Mouse (Mus musculus) C2C12 (cell line): ENCODE results near the gene Braf. TPM values are rescaled to one million over a fixed set of nuclear protein-coding genes. Genes with fewer than 3 reads are reported as not detected.

Experiments
- H3K27me3 ChIP-seq: one replicate; pipeline ENCODE4 v1.6.1; 2011; ENCODE audit not compliant: control insufficient read depth, insufficient read depth, insufficient read length
- H3K36me3 ChIP-seq: one replicate; pipeline ENCODE4 v1.6.1; 2011; ENCODE audit not compliant: control insufficient read depth, insufficient read depth
- H3K4me3 ChIP-seq: one replicate; pipeline ENCODE4 v1.5.1; 2011; ENCODE audit warnings: mild to moderate bottlenecking, control low read depth; ENCODE audit not compliant: poor library complexity, insufficient read depth, severe bottlenecking
- H3K79me2 ChIP-seq: one replicate; pipeline ENCODE4 v1.6.1; 2011; ENCODE audit not compliant: control insufficient read depth, insufficient read depth
- H3K79me3 ChIP-seq: one replicate; pipeline ENCODE4 v1.6.1; 2011; ENCODE audit warnings: low read depth, control low read depth
- H3ac ChIP-seq: one replicate; pipeline ENCODE3; 2011; ENCODE audit warnings: low read depth; ENCODE audit not compliant: control insufficient read depth, insufficient read length
- CEBPB ChIP-seq: IDR thresholded peaks from one replicate; pipeline ENCODE4 v1.6.1; 2011; ENCODE audit warnings: low read depth, mild to moderate bottlenecking, control low read depth, moderate library complexity
- CTCF ChIP-seq: IDR thresholded peaks from one replicate; pipeline ENCODE4 v1.5.1; 2011; ENCODE audit not compliant: control insufficient read depth, insufficient read depth, insufficient read length
- FOSL1 ChIP-seq: IDR thresholded peaks from one replicate; pipeline ENCODE4 v1.8.0; 2011; ENCODE audit warnings: mild to moderate bottlenecking, low read length; ENCODE audit not compliant: poor library complexity, insufficient read depth, severe bottlenecking
- MAX ChIP-seq: IDR thresholded peaks from one replicate; pipeline ENCODE4 v1.6.1; 2011; ENCODE audit warnings: mild to moderate bottlenecking, control low read depth
- MYOD1 ChIP-seq: IDR thresholded peaks from one replicate; pipeline ENCODE4 v1.6.1; 2011; ENCODE audit warnings: low read depth; ENCODE audit not compliant: control insufficient read depth, insufficient read length
- MYOG ChIP-seq: IDR thresholded peaks from one replicate; pipeline ENCODE4 v1.6.1; 2011; ENCODE audit not compliant: control insufficient read depth, insufficient read length; ENCODE audit errors: extremely low read depth
- USF1 ChIP-seq: IDR thresholded peaks from one replicate; pipeline ENCODE4 v1.6.1; 2011; ENCODE audit warnings: low read depth, mild to moderate bottlenecking, control low read depth, moderate library complexity
- polyA plus RNA-seq: library from polyadenylated mRNA; unstranded; fragments of >200 nt; fragmentation: generic; extraction: Trizol; gene quantifications from one replicate; pipeline ENCODE4 v1.2.1, GENCODE M21; 2012; ENCODE audit warnings: missing spikeins

The Braf gene
- polyA plus RNA-seq, 1 experiment: 2.2 TPM

DNA sequence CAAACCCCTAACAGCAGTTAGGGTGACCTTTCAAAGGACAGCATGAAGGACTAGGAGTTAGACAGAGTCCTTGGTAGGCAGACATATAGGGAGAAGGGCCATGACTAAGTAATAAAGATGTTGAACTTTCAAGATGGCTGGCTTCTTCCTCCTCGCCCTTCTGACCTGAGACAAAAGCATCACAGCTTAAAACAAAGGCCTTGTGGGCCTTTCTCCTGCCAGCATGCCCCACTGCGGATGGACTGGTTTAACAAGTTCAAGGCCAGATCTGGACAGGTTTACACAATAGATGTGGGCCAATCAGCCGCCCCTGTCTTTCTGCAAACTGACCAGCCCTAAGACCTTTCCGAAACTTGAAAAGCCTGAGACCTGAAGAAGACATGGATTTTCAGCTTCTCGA is 2.8 kb upstream of the Braf start:
- Histone ChIP-seq H3ac (no peak overlapping the region), H3K27me3 (no peaks in the 10 kb centered on the region), H3K79me3 (peaks cover 8% of the 10 kb centered on the region), H3K79me2 (peaks cover 14% of the 10 kb centered on the region), H3K36me3 (no peaks in the 10 kb centered on the region), H3K4me3 (no peak overlapping the region)
- TF ChIP-seq USF1 (no peak), MYOG (no peak)

DNA sequence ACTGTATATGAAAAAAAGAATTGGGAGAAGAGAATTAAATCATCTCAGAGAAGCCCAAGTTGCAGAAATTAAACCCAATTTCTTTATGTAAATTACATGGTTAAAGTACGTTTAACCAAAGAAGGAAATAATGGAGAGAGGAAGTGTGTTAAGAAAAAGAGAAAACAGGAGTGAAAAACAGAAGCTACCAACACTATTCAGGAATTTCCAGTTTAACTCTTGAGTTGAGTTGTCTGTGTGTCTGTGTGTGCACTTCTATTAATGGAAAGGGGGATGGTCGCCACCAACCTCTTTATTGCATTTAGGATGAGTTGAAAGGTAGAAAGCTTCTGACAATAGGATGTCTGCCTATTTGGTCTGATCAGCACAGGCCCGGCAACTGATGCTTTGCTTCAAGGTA is 886 bp upstream of the Braf start:
- Histone ChIP-seq H3K79me3 (peaks cover 19% of the 10 kb centered on the region), H3ac (no peak overlapping the region), H3K36me3 (no peaks in the 10 kb centered on the region), H3K79me2 (peaks cover 30% of the 10 kb centered on the region), H3K4me3 (no peak overlapping the region), H3K27me3 (no peaks in the 10 kb centered on the region)
- no peak for TF ChIP-seq MYOG
- TF ChIP-seq USF1: no peak

DNA sequence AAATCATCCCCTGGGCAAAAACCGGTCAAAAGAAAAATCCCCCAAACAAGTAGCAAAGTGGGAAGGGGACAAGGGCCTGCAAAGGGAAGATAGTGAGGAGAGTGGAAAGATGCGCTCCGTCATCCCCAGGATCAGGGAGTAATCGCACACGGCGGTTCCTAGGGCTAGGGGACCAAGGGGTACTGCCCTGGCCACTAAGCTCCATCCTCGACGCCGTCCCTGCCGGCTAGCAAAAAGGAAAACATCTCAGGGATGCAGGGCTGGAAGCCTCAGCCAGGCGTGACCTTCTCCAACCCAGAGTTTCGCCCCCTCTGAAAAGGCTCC is 759 bp downstream of the Braf start:
- Histone ChIP-seq H3K79me2 (peaks cover 45% of the 10 kb centered on the region), H3ac (peak overlapping the region; percentile 64)
- TF ChIP-seq USF1 (no peak), CTCF (no peak), MYOD1 (no peak), MAX (no peak), CEBPB (no peak), MYOG (no peak), FOSL1 (no peak)

DNA sequence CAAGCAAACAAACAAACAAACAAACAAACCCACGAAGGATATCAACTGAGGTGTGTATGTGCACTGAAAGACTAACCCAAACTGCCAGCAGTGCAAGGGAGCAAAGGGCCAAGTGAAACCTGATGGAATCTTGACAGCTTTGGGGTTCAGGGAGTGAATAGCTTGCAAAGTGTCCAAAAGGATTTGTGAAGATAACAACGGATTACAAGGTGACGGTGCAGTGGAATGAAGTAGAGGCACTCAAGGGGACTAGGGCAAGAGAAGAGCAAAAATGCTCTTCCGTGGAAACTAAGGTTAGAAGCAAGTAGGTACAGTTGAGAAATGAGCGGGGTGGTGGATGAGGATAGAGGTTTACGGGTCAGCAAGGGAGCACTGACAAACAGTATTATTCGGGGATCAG is 1.2 kb downstream of the Braf start:
- peak overlapping the region; percentile 76 for H3K4me3 ChIP-seq
- no peaks in the 10 kb centered on the region for H3K36me3 ChIP-seq
- peaks cover 49% of the 10 kb centered on the region for H3K79me2 ChIP-seq
- peak overlapping the region; percentile 2 for H3ac ChIP-seq
- peaks cover 29% of the 10 kb centered on the region for H3K79me3 ChIP-seq
- no peaks in the 10 kb centered on the region for H3K27me3 ChIP-seq
- TF ChIP-seq CEBPB (no peak), MAX (no peak), CTCF (no peak), MYOD1 (no peak), USF1 (no peak), FOSL1 (no peak), MYOG (no peak)

More for the DNA sequence above, 759 bp downstream of the Braf start:
- no peaks in the 10 kb centered on the region for H3K36me3 ChIP-seq
- H3K4me3 ChIP-seq: peak overlapping the region; percentile 76
- no peaks in the 10 kb centered on the region for H3K27me3 ChIP-seq
- H3K79me3 ChIP-seq: peaks cover 27% of the 10 kb centered on the region

DNA sequence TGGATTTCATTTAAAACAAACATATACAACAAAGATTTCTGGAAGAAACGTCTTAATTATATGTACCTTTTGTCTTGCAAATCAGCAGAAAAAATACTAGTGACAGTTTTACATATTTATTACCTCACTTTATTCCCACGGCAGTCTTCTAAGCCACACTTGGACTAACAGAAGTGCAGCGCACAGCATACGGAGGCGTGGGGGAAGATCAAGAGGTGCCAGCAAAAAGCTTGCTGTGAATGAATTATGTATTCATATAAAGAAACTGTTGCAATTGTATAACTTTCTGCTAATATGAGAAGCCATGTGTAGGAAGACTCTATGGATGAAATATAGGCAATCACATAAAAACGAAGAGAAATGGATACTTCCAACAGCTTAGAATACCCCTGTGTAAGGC is 6.7 kb downstream of the Braf start:
- H3K27me3 ChIP-seq: no peaks in the 10 kb centered on the region
- H3K79me3 ChIP-seq: peaks cover 36% of the 10 kb centered on the region
- no peak for TF ChIP-seq CTCF
- TF ChIP-seq USF1: no peak
- TF ChIP-seq MYOG: no peak
- TF ChIP-seq MYOD1: no peak
- TF ChIP-seq CEBPB: no peak
- TF ChIP-seq MAX: no peak
- TF ChIP-seq FOSL1: no peak
- no peak overlapping the region for H3ac ChIP-seq
- H3K79me2 ChIP-seq: peaks cover 74% of the 10 kb centered on the region
- H3K4me3 ChIP-seq: no peak overlapping the region
- no peaks in the 10 kb centered on the region for H3K36me3 ChIP-seq

DNA sequence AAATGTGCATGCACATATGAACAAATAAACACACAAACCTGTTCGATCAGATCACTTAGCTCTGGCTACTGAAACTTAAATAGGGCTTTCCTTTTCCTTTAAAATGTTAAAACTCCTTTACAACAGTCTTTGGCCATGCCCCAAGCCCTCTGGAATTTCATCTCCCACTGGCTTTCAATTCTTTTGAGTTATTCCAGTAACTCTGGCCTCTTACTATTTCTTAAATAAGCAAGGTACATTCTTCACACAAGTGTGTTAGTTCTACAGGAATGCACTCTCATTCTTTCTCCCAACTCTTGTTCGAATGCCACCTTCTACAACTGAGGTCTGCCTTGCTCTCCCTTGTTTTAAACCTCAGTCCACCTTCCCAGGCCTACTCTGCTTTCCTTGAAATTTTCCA is 8.2 kb downstream of the Braf start:
- Histone ChIP-seq H3K79me2 (peaks cover 72% of the 10 kb centered on the region), H3K4me3 (no peak overlapping the region), H3ac (no peak overlapping the region), H3K79me3 (peaks cover 31% of the 10 kb centered on the region), H3K36me3 (no peaks in the 10 kb centered on the region), H3K27me3 (no peaks in the 10 kb centered on the region)
- TF ChIP-seq USF1 (no peak), FOSL1 (no peak), MAX (no peak), MYOG (no peak), CEBPB (no peak), CTCF (no peak), MYOD1 (no peak)
